Mouse (Mus musculus) lung, postnatal 36 days (tissue): ENCODE results near the gene Hist1h3e.
A peak's percentile ranks its signal among the peaks of the same experiment; 100 is the strongest.

Experiments used
- DNase-seq: peaks from one replicate; pipeline ENCODE4 v3.0.0; 2022; ENCODE audit warnings: mixed read lengths

Hist1h3e gene

DNA sequence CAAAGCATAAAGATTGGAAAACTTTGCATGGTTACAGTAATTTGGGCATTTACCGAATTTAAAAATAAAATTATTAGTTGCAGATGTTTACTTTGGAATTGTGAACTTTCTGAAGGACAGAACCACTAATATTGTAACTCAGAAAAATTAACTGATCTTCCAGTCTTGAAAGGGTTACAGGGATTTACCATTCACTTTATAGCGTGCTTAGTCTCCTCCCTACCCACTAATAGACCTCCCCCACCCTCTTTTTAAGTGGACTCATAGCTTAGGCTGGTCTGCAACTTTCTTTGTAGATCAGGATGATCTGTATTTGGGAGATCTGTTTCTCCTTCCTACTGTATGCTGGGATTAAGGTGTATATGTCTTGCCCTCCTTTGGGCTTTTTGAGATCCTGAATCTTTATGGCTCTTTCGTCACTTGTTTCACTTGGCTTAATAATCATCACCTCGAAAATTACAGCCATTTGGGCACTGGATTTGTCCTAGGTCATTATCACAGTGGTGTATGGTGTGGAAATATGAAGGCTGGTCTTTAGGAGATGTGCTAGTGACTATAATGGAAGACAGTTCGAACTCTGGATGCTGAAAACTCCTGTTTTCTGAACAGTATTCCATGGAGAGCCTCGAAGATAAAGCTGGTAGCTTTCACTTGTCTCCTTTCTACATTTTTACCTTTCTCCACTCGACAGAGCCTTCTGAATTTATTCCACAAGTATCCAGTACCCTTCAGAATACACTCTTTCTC is 25.9 kb downstream of the Hist1h3e start:
- DNase-seq, result no peak

DNA sequence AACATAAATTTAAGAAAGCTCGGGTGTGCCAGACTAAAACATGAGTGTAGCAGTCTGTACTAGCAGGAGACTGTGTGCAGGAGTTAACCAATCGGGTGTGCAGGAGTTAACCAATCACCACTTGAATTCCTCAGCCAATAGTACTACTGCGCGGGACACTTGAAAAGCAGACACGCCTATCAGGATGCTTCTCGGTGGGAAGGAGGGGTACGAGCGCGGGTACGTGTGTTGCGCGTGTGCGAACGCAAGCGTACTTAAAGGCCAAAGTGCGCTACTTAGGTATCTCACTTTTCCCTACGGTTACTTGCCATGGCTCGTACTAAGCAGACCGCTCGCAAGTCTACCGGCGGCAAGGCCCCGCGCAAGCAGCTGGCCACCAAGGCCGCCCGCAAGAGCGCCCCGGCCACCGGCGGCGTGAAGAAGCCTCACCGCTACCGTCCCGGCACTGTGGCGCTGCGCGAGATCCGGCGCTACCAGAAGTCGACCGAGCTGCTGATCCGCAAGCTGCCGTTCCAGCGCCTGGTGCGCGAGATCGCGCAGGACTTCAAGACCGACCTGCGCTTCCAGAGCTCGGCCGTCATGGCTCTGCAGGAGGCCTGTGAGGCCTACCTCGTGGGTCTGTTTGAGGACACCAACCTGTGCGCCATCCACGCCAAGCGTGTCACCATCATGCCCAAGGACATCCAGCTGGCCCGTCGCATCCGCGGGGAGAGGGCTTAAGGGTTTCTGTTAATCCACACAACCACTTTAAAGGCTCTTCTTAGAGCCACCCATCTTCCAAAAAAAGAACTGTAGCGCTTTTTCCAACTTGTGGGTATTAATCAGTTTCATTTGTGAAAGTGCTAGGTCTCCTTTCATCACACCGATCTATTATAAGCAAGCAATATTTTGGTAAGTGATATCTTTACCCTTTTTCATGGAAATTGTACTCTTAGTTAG is 26.8 kb downstream of the Hist1h3e start, which contains the start of gene Hist1h3g:
Gene Hist1h3g (plus strand): TSS at position 286 of the 939 bp plus-strand sequence.
- peak; percentile 94 for DNase-seq

DNA sequence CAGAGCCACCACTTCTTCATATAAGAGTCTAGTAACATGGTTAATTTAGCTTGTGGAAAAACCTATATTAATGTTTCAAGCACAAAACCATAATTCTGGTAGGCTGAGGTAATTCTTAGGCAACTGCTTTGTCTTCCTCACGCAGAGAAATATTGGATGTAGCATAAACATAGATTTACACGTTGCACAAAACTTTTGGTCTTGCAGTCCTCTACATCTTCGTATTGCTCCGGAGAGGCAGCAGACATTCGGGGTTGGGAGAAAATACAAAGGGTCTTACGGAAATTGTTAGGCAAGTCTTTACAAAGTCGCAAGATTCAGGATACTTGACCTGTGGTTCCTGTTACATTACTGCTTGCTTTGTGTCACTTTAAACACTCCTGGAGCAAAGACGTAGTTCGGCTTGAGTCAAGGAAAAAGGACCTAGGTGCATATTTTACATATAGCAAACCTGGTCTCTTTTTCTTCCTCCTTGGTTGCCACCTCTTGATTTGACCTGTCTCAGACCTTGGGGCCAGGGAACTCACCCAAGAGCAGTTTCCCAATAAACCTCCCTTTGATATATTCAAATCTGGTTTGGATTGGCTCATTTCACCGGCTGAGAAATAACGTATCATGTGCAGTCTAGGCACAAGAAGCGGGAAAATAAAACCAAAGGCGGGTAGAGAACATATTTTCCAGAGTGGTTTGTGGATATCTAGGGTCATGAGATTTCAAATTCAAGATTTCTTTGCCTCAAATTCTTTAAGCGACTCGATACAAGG is 27.6 kb downstream of the Hist1h3e start:
- no peak for DNase-seq

DNA sequence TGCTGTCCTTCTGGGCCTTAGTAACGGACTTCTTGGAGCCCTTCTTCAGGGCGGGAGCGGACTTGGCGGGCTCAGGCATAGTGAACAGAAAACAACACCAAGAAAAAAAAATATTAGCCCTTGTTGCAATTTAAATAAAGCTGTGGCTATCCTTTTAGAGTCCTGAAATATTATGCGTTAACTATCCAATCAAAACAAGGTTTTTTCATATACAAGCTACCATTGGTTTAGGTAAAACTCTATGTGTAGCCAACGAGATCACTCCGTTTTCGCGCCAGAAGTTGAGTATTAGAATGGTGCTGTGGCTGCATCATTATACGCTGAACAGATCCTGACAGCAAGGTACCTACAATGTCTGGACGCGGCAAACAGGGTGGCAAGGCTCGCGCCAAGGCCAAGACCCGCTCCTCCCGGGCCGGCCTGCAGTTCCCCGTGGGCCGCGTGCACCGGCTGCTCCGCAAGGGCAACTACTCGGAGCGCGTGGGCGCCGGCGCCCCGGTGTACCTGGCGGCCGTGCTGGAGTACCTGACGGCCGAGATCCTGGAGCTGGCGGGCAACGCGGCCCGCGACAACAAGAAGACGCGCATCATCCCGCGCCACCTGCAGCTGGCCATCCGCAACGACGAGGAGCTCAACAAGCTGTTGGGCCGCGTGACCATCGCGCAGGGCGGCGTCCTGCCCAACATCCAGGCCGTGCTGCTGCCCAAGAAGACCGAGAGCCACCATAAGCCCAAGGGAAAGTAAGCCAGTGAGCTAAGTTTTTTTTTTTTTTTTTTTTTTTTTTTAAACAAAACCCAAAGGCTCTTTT is 28.4 kb downstream of the Hist1h3e start, which contains the start of gene Hist1h2af:
Gene Hist1h2af (plus strand): TSS at position 347 of the 808 bp plus-strand sequence.
- peak; percentile 83 for DNase-seq

DNA sequence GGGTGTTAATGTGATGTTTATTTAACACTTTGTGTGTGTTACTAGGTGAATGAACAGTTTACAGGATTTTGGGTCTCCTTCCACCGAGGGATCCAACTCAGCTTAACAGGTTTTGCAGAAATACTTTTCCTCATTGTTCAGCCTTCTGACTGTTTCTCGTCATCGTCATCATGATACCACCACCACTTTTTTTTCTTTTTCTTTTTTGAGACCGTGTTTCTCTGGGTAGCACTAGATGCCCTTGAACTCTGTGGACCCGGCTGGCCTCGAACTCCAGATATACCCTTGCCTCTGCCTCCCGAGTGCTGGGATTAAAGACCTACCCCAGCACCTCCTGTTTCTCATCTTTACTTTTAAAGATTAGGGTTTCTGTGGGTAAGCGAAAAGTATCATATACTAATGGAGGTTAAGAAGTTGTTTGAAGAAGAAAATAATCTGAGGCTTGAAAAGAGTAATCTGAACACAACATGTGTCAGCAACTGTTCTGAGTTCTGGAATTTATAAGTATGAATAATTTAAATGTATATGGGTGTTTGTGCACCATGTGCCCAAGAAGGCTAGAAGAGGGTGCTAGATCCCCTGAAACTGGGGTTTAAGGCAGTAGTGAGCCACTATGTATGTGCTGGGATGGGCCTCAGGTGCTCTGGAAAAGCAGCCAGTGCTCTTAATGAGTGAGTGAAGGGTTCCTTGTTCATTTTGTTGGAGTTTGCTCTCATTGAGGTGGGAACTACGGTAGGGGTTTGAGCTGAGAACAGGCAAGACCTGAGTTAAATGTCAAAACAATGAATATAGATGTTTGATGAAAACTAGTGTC is 29.7 kb downstream of the Hist1h3e start:
- no peak for DNase-seq

DNA sequence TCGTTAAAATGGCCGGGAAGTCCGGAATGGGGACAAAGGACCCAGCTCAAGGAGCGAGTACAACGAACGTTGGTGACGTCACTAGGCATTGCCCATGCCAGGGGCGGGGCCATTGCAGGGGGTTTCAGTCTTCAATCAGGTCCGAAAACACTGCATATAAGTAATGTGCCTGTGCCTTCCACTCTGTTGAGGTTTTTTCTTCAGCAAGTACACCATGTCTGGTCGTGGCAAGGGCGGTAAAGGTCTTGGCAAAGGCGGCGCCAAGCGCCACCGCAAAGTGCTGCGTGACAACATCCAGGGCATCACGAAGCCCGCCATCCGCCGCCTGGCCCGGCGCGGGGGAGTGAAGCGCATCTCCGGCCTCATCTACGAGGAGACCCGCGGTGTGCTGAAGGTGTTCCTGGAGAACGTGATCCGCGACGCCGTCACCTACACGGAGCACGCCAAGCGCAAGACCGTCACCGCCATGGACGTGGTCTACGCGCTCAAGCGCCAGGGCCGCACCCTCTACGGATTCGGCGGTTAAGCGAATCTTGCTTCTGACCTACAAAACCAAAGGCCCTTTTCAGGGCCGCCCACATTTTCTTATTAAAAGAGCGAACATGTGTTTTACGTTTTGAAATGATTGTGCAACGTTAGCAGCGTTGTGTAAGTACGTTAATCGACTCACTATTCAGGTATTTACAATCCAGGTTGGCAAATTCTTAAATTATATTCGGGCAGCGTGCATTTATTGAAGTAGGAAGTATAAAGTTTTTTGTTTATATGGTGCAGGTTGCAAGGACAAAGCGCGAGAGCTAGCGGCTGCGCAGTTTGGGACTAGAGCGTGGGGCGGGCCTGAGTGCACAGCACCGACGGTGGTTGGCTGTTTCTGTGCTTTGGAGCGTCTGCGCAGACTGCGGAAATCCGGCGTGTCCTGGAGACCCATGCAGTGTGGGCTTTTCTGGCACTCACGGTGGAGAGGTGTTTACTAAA is 31.0 kb downstream of the Hist1h3e start, which contains the start of gene Hist1h4h:
Gene Hist1h4h (plus strand): TSS at position 150 of the 975 bp plus-strand sequence.
- DNase-seq, result peak; percentile 99

DNA sequence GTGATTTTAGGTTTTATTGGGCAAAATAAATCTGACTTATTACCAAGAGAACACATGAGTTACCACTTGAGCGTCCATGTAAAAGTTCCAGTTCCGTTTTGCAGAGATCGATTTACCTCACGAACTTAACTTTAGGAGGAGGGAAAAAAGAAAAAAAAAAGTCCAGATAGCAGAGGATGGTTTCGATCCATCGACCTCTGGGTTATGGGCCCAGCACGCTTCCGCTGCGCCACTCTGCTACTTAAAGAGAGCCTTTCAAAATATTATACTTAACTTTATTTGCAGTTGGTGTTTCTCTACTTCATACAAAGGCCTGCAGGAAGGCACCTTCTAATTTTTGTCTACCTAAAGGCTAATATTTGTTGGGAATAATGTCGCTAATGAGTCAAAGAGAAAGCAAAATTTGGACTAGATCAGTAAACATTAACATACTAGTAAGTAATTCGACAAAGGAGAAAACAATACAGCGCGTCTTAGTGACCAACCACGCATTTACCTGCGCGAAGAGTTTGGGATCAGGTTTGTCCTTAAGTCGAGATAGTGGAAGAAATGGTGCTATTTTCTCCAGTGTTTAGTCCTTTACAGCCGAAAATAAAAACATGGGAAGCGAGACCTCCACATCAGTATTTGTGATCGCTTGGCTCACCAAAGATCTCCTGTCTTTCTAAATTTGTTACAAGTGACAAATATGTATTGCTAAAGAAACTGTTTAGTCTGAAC is 31.8 kb downstream of the Hist1h3e start:
- peak; percentile 84 for DNase-seq

DNA sequence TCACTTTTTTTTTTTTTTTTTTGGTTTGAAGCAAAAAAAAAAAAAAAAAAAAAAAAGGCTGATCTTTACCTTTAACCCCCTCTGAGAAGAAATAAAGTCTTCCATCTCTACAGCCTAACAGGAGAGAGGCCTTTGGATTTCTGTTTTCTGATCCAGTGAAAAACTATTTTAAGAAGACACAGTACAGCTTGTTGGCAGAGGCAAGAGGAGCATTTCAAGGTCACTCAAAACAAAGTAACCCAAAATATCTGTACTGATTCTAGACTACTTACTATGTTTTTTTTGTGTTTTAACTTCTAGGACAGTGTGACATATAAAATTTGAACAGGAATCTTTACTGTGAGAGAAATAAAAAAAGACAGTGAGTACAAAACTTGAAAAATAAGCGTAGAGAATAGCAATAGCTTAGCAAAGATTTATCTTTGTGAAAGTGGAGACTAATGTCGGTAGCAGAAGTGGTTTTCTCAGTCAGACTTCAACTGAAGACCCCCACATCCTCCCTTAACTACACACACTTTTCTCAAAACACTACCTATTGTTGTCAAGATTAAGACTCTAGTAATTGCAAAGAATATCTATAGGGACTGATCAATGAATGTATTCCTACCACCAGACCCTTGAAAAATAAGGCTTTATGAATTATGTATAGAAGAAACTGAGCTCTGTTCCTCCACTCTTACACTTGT is 32.5 kb downstream of the Hist1h3e start:
- no peak for DNase-seq

DNA sequence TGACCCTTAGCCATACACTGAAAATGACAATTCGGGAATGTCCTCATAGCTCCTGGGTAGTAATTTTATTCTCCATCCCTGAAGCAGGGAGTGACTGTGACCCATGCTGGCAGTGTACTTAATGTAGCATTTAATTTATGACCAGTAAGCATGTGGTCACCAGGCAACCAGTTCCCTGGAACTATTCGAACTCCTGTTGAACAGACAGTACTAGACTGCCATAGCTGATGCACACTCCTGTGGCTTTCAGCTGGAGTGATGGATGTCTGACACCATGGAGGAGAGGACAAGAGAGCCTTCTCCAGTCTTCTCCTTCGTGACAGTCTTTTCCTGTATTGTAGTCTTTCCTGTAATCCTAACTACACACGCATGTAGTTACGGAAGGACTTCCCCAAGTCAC is 33.2 kb downstream of the Hist1h3e start:
- no peak for DNase-seq

DNA sequence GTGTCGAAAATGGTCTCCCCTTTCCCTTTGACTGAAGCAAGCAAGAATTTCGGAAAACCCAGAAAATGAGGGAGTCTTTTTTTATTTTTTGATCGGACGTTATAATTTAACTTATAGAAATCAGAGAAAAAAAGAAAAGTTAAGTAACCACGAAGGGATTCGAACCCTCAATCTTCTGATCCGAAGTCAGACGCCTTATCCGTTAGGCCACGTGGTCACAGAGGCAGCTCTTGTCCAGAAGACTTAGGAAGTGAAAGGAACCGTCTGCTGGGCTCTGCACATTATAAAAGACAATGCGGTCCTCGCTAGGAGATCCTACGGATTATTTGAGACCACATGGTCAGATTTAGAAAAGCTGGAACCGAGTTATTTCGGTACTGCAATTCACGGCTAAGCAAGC is 35.9 kb downstream of the Hist1h3e start:
- peak; percentile 96 for DNase-seq

DNA sequence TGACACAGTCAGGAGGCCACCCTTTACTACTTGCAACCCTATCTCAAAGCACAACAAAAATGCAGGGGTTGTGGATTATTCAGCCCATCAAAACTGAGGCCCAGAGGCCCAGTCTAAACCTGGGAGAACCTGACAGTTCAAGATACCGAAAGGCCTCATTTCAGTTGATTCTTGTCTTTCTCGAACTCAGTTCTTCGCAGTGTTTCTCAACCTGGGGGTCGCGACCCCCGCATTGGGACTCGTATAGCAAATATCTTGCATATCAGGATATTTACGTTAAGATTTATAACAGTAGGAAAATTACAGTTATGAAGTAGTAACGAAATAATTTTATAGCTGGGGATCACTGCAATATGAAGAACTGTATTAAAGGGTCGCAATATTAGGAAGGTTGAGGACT is 36.3 kb downstream of the Hist1h3e start:
- DNase-seq, result no peak

DNA sequence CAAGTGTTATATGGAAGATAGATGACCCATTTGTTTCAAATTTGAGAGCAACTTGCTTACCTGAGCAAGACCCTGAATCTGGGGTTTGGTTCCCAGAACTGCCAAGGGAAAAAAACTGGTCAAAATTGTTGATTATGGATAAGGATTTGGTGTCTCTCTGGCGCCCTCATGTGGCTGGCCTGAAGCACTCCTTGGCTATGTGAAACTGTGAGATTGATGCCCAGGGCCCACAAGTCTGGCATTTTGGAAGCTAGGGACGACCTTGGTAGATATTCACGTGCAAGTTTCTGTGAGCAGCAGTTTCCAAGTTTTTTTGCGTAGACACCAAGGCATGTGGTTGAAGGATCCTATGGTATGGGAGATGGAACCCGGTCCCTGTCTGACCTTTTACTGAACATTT is 37.5 kb downstream of the Hist1h3e start:
- DNase-seq, result peak; percentile 71

DNA sequence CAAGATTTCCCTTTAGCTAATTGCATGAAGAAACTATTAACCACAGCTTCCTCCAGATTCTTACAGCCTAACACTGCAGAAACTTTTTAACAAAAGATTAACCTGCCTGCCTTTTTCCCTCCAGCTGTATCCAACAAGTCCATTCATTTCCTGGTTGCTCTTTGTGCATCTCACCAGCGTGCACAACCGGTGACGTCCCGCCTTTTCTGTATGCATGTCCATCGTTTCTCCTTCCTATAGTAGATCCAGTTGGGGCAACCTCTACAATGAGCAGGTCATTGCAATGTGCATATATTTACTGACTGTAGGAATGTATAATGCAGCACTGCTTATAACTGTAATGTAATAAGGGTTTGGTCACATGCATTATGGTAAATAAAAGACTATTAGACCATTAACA is 38.2 kb downstream of the Hist1h3e start:
- DNase-seq, result no peak

DNA sequence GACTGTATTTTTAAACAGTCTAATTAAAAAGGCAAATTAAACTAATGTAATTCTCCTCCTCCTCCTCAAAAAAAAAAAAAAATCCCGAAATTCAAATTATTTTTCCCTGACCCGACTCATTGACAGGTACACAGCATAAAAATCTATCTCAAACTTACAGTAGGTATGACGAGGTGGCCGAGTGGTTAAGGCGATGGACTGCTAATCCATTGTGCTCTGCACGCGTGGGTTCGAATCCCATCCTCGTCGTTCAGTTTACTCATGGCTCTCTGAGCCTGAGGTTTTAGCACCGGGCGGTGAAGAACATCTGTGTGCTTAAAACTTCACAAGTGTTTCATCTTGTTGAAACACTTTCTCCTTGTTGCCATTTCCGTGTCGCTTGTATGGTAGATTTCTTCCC is 40.5 kb downstream of the Hist1h3e start:
- peak; percentile 90 for DNase-seq

DNA sequence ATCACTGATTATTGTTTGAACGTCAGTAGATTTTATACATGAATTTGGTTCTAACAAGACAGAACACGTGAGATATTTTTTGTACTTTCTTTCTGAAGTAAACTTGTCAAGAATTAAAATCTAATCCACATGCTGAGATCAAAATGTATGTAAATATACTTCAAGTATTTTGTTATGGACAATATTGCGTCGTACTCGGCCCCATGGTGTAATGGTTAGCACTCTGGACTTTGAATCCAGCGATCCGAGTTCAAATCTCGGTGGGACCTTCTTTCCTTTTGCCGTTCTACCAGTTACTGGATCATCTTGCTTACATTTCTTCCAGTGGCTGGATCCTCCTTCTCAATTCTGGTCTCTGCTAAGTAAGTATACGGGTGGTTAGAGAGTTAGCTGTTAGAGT is 42.8 kb downstream of the Hist1h3e start:
- peak; percentile 88 for DNase-seq

DNA sequence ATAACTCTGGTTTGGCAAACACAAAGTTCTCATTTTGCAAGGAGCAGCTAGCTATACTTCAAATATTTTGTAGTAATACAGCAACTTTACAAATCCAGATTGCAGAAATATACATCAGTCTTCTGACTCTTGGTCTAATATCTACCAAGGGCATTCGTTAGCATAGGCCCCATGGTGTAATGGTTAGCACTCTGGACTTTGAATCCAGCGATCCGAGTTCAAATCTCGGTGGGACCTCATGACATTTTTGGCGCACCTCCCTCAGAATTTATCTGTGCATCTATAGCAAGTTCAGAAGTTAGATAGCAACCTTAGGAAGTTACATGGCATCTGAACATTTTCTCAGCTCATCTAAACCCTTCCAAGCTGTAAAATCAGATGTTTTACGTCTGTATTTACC is 43.3 kb downstream of the Hist1h3e start:
- peak; percentile 90 for DNase-seq

DNA sequence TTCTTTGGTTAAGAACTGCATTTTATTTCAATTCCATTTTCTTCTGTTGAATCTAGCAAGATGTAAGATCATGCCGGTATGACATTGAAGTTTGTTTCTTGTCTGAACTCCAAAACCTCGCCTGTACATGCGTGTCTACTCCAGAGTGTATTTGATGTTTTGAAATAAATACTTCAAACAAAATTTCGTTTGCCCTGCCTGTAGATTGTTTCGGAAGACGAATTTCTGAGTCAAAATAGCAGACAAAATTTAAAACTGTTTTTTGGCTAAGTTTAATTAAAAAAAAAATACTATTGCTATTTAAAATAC is 43.9 kb downstream of the Hist1h3e start:
- no peak for DNase-seq

DNA sequence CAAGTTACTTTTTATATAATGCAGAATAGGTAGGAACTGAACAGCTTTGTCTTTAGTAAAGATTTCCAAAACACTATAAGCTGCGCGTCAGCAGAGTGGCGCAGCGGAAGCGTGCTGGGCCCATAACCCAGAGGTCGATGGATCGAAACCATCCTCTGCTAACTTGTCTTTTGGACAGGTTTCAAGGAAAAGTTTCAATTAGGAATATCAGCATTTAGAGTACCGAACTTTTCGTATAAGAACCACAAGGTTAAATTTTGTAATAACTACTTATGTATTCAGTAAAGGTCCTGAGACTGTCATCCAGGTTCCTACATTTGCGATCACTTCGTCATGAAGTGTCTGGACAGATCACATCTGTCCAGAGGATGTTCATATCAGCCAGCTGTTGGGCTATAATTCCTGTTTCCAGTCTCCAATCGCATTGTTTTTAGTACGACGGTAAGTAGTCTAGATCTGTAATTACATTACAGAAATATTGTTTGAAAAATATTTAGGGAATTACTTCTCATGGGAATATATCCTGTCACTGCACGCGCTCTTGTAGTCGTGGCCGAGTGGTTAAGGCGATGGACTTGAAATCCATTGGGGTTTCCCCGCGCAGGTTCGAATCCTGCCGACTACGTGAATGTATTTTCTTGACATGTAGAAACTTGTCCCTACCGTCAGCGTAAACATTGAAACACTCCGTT is 44.4 kb downstream of the Hist1h3e start:
- peak; percentile 95 for DNase-seq
